Mouse (Mus musculus): ENCODE measurements at regions not wholly inside any gene's neighbourhood (a gene's known extent, or its start where the extent isn't known, plus 50 kb on each side); places are given as distances from the start of the nearest gene placed in this dataset.
A peak's percentile ranks its signal among the peaks of the same experiment; 100 is the strongest.

- dilution Hi-C loops (cut with MboI; ENCODE audit: extremely low pct_ligation_motif_present, extremely low pct_unique_long_range_greater_than_20kb, low sequenced_read_pairs) = no loop called here
- H3K4me2 ChIP-seq (ENCODE audit: insufficient read depth, low read depth, poor library complexity, severe bottlenecking) = no peak overlapping the region
Measured at GRCm38 (mm10) chr3:41387469-41388212, 167.9 kb upstream of the Jade1 start.

GRCm38 (mm10) chr3:41386299-41386698 is 169.2 kb upstream of the Jade1 start:
- Histone ChIP-seq H3K9ac (ENCODE audit: insufficient read depth, low read depth) (no peak overlapping the region), H3K4me2 (ENCODE audit: insufficient read depth, low read depth, poor library complexity, severe bottlenecking) (no peak overlapping the region), H3K4me3 (replicated peaks in 1 of 3; ENCODE audit: low read depth in 2 of 3, low read length in 2 of 3, poor library complexity in 1 of 3) (no peak overlapping the region), H3K4me1 (ENCODE audit: control insufficient read depth in 1 of 2, insufficient read depth in 2 of 2) (peaks cover 3 to 4% of the 10 kb centered on the region in 2 experiments; a peak in 2 of 4 replicates), H3K27me3 (replicated peaks) (no peaks in the 10 kb centered on the region), H3K36me3 (replicated peaks in 1 of 2; ENCODE audit: control insufficient read depth in 1 of 2, insufficient read depth in 1 of 2, low read length in 1 of 2) (no peaks in the 10 kb centered on the region), H3K79me2 (replicated peaks; ENCODE audit: control insufficient read depth, extremely low read depth, insufficient read depth, poor library complexity, severe bottlenecking) (no peaks in the 10 kb centered on the region), H3K27ac (ENCODE audit: insufficient read depth, low read depth) (no peak overlapping the region), H3K9me3 (replicated peaks; ENCODE audit: low read length) (no peaks in the 10 kb centered on the region)
- in situ Hi-C loops (cut with MboI; ENCODE audit: low pct_ligation_motif_present, low pct_unique_long_range_greater_than_20kb, low sequenced_read_pairs) (no loop called here), dilution Hi-C loops (cut with MboI; ENCODE audit: extremely low pct_ligation_motif_present, extremely low pct_unique_long_range_greater_than_20kb, low sequenced_read_pairs) (no loop called here)
- DNase-seq (ENCODE audit: extremely low read depth) = no peak
- TF ChIP-seq RAD21 (IDR thresholded peaks at IDR 0.05; ENCODE audit: low read depth, low read length) = no peak
- no peak for TF ChIP-seq MEF2A (IDR thresholded peaks at IDR 0.05; ENCODE audit: borderline replicate concordance, low read depth, low read length)
- no peak for TF ChIP-seq NELFE (IDR thresholded peaks at IDR 0.05; ENCODE audit: low read depth, low read length)
- TF ChIP-seq ZMIZ1 (IDR thresholded peaks at IDR 0.05; ENCODE audit: low read depth, low read length) = no peak
- no peak for TF ChIP-seq SMC3 (IDR thresholded peaks at IDR 0.05; ENCODE audit: low read depth, low read length)

More at GRCm38 (mm10) chr3:41387469-41388212, 167.9 kb upstream of the Jade1 start:
- Histone ChIP-seq H3K36me3 (replicated peaks in 1 of 2; ENCODE audit: control insufficient read depth in 1 of 2, insufficient read depth in 1 of 2, low read length in 1 of 2) (no peaks in the 10 kb centered on the region), H3K79me2 (replicated peaks; ENCODE audit: control insufficient read depth, extremely low read depth, insufficient read depth, poor library complexity, severe bottlenecking) (no peaks in the 10 kb centered on the region), H3K4me3 (replicated peaks in 1 of 3; ENCODE audit: low read depth in 2 of 3, low read length in 2 of 3, poor library complexity in 1 of 3) (no peak overlapping the region), H3K4me1 (ENCODE audit: control insufficient read depth in 1 of 2, insufficient read depth in 2 of 2) (peaks cover 3 to 4% of the 10 kb centered on the region in 2 experiments; a peak in 2 of 4 replicates), H3K9ac (ENCODE audit: insufficient read depth, low read depth) (no peak overlapping the region), H3K27me3 (replicated peaks) (no peaks in the 10 kb centered on the region), H3K27ac (ENCODE audit: insufficient read depth, low read depth) (no peak overlapping the region), H3K9me3 (replicated peaks; ENCODE audit: low read length) (no peaks in the 10 kb centered on the region)
- in situ Hi-C loops (cut with MboI; ENCODE audit: low pct_ligation_motif_present, low pct_unique_long_range_greater_than_20kb, low sequenced_read_pairs) = no loop called here
- no peak for TF ChIP-seq IRF4 (IDR thresholded peaks at IDR 0.05; ENCODE audit: low read depth, low read length)
- no peak for TF ChIP-seq BHLHE40 (IDR thresholded peaks at IDR 0.05; ENCODE audit: low read depth, low read length)
- no peak for DNase-seq (ENCODE audit: extremely low read depth)

DNA sequence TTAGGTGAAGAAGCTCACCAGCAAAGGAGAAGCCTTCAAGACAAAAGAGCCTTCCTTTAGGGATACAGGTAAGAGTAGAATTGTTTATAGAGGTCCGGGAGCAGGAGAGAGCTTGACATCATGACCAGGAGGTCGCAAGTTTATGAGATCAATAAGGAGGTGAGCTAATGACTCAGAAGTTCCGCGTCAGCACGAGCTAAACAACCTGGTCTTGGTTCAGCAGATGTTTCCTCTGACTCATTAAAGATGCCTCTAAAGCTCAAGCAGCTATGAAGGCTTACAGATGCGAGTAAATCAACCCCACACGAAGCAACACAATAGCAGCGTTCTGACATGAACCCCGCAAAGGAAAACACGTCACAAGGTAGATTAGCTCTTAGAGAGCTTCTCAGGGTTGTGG is 171.1 kb upstream of the Jade1 start:
- Histone ChIP-seq H3K4me1 (ENCODE audit: control insufficient read depth in 1 of 2, insufficient read depth in 2 of 2) (peaks cover 2 to 4% of the 10 kb centered on the region in 2 experiments; a peak in 2 of 4 replicates), H3K27me3 (replicated peaks) (no peaks in the 10 kb centered on the region), H3K9me3 (replicated peaks; ENCODE audit: low read length) (no peaks in the 10 kb centered on the region), H3K9ac (ENCODE audit: insufficient read depth, low read depth) (no peak overlapping the region), H3K4me2 (ENCODE audit: insufficient read depth, low read depth, poor library complexity, severe bottlenecking) (no peak overlapping the region), H3K4me3 (replicated peaks in 1 of 3; ENCODE audit: low read depth in 2 of 3, low read length in 2 of 3, poor library complexity in 1 of 3) (no peak overlapping the region), H3K79me2 (replicated peaks; ENCODE audit: control insufficient read depth, extremely low read depth, insufficient read depth, poor library complexity, severe bottlenecking) (no peaks in the 10 kb centered on the region), H3K36me3 (replicated peaks in 1 of 2; ENCODE audit: control insufficient read depth in 1 of 2, insufficient read depth in 1 of 2, low read length in 1 of 2) (no peaks in the 10 kb centered on the region), H3K27ac (ENCODE audit: insufficient read depth, low read depth) (no peak overlapping the region)
- dilution Hi-C loops (cut with MboI; ENCODE audit: extremely low pct_ligation_motif_present, extremely low pct_unique_long_range_greater_than_20kb, low sequenced_read_pairs) = no loop called here
- in situ Hi-C loops (cut with MboI; ENCODE audit: low pct_ligation_motif_present, low pct_unique_long_range_greater_than_20kb, low sequenced_read_pairs) = no loop called here
- peak; percentile 25 for DNase-seq (ENCODE audit: extremely low read depth)
- no peak for TF ChIP-seq ZC3H11A (IDR thresholded peaks at IDR 0.05; ENCODE audit: low read depth, low read length)
- peak; percentile 21; the same call in 1 of the 2 replicates for TF ChIP-seq ETS1 (conservative IDR thresholded peaks at IDR 0.05; ENCODE audit: low read depth, low read length)
- no peak for TF ChIP-seq KAT2A (IDR thresholded peaks at IDR 0.05; ENCODE audit: insufficient replicate concordance, low read length)
- TF ChIP-seq BHLHE40 (IDR thresholded peaks at IDR 0.05; ENCODE audit: low read depth, low read length) = peak; percentile 53
- TF ChIP-seq POLR2AphosphoS2 (IDR thresholded peaks at IDR 0.05; ENCODE audit: low read depth, low read length) = no peak

Measured in CH12.LX (cell line).